In genomic region chr17:88598056-88598420, GRCm38 (mm10) we compare ENCODE assay signal across 8 mouse cellular contexts. TPM values are rescaled to one million over a fixed set of nuclear protein-coding genes. Genes with fewer than 3 reads are reported as not detected.
DNase-seq lines count a peak whose midpoint lies in the region; ATAC-seq lines count a peak whose summit lies in the region.

No protein-coding gene starts in this region.

- H3K4me1 ChIP-seq in kidney, embryonic 14.5 days (ENCODE audit: control insufficient read depth, insufficient read depth, low read length) = peaks cover 3% of the 10 kb centered on the region; the same call in 1 of the 2 replicates
- H3K4me1 ChIP-seq in hindbrain, embryonic 13.5 days (replicated peaks) = peaks cover 20% of the 10 kb centered on the region
- H3K4me1 ChIP-seq in midbrain, embryonic 15.5 days = peaks cover 9% of the 10 kb centered on the region

- no peaks in the 10 kb centered on the region for H3K9me3 ChIP-seq in kidney, embryonic 14.5 days (ENCODE audit: control insufficient read depth, low read length)
- H3K9me3 ChIP-seq in hindbrain, embryonic 13.5 days = no peaks in the 10 kb centered on the region
- no peaks in the 10 kb centered on the region for H3K9me3 ChIP-seq in midbrain, embryonic 15.5 days

- WGBS in kidney, embryonic 14.5 days = 2% methylated on average over 5 of the region's 5 CpGs
- WGBS in hindbrain, embryonic 13.5 days = 10% methylated on average over 5 of the region's 5 CpGs
- WGBS in midbrain, embryonic 15.5 days = 10% methylated on average over 5 of the region's 5 CpGs

- H3K36me3 ChIP-seq in kidney, embryonic 14.5 days (ENCODE audit: control insufficient read depth, insufficient read depth, low read length) = no peaks in the 10 kb centered on the region
- H3K36me3 ChIP-seq in hindbrain, embryonic 13.5 days = no peaks in the 10 kb centered on the region
- H3K36me3 ChIP-seq in midbrain, embryonic 15.5 days (replicated peaks) = no peaks in the 10 kb centered on the region

- no peaks in the 10 kb centered on the region for H3K27me3 ChIP-seq in kidney, embryonic 14.5 days (ENCODE audit: control insufficient read depth, insufficient read depth, low read length)
- H3K27me3 ChIP-seq in hindbrain, embryonic 13.5 days = no peaks in the 10 kb centered on the region
- no peaks in the 10 kb centered on the region for H3K27me3 ChIP-seq in midbrain, embryonic 15.5 days (replicated peaks)

- peak overlapping the region; percentile 69; the same call in 1 of the 2 replicates for H3K9ac ChIP-seq in kidney, embryonic 14.5 days (ENCODE audit: low read depth, low read length)
- peak overlapping the region; percentile 71 for H3K9ac ChIP-seq in hindbrain, embryonic 13.5 days
- H3K9ac ChIP-seq in midbrain, embryonic 15.5 days = peak overlapping the region; percentile 55

- no peak for DNase-seq in kidney, adult 11 months
- DNase-seq in adipocyte (ENCODE audit: low spot score) = peak; percentile 52
- no peak for DNase-seq in cerebellum, postnatal 25 days
- no peak for DNase-seq in layer of hippocampus, postnatal 10 days (ENCODE audit: low spot score in 2 of 2)
- DNase-seq in kidney, adult 8-10 months = no peak

- ATAC-seq in kidney, embryonic 14.5 days (ENCODE audit: low FRiP score, low TSS enrichment) = no peak
- ATAC-seq in hindbrain, embryonic 13.5 days (ENCODE audit: low FRiP score) = no peak
- ATAC-seq in midbrain, embryonic 15.5 days (replicated peaks) = no peak

- H3K4me3 ChIP-seq in kidney, embryonic 14.5 days (ENCODE audit: low read length) = peak overlapping the region; percentile 67
- peak overlapping the region; percentile 50 for H3K4me3 ChIP-seq in hindbrain, embryonic 13.5 days
- peak overlapping the region; percentile 51 for H3K4me3 ChIP-seq in midbrain, embryonic 15.5 days

- H3K4me2 ChIP-seq in kidney, embryonic 14.5 days (replicated peaks; ENCODE audit: low read depth, low read length) = peak overlapping the region; percentile 69
- peak overlapping the region; percentile 80 for H3K4me2 ChIP-seq in hindbrain, embryonic 13.5 days
- peak overlapping the region; percentile 90 for H3K4me2 ChIP-seq in midbrain, embryonic 15.5 days

- peak overlapping the region; percentile 81; the same call in 1 of the 2 replicates for H3K27ac ChIP-seq in kidney, embryonic 14.5 days (ENCODE audit: low read depth, low read length)
- H3K27ac ChIP-seq in hindbrain, embryonic 13.5 days = peak overlapping the region; percentile 81; the same call in 1 of the 2 replicates
- peak overlapping the region; percentile 72; the same call in 1 of the 2 replicates for H3K27ac ChIP-seq in midbrain, embryonic 15.5 days

RNA-seq across cellular contexts. Expression of gene Ston1, which starts 0.6 kb away (rescaled TPM):
- 7.8 and 11.5 TPM in 2 replicates for polyA plus RNA-seq in kidney, embryonic 14.5 days (2014; fragmentation: Nextera tagmentation; extraction: Ambion mirVana)
- 2.0 and 2.6 TPM in 2 replicates for polyA plus RNA-seq in hindbrain, embryonic 13.5 days (2015; fragmentation: Nextera tagmentation; extraction: Ambion mirVana)
- polyA plus RNA-seq in midbrain, embryonic 15.5 days (2015; fragmentation: Nextera tagmentation; extraction: Ambion mirVana) = 2.1 and 2.2 TPM in 2 replicates
- total RNA-seq in layer of hippocampus, postnatal 10 days (2021) = 10 to 100 TPM; 10.1 to 12.7 TPM
